Mouse (Mus musculus): ENCODE data around the gene Tbc1d16.
A peak's percentile ranks its signal among the peaks of the same experiment; 100 is the strongest.

The Tbc1d16 gene

GRCm38 (mm10) chr11:119237007-119237406, 8.7 kb upstream of the Tbc1d16 start:
- DNase-seq (ENCODE audit: low spot score in 2 of 2), result no peak

GRCm38 (mm10) chr11:119236354-119236753, 8.1 kb upstream of the Tbc1d16 start:
- no peak for DNase-seq (ENCODE audit: low spot score in 2 of 2)

GRCm38 (mm10) chr11:119235596-119235995, 7.3 kb upstream of the Tbc1d16 start:
- peak; percentile 35 to 45 for DNase-seq (ENCODE audit: low spot score in 2 of 2)

DNA sequence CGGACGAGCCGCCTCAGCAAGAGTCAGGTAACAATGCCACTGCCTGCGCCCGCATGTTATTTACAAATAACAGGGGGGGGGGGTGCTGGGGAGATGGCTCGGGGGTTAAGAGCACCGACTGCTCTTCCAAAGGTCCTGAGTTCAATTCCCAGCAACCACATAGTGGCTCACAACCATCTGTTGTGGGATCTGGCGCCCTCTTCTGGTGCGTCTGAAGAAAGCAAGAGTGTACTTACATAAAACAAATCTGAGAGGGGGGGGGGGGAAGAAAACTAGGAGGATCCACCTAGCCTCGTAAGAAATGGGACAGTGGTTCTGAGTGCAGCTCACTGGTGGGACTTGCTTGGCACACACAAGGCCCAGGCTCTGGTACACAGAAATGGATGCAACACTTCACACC, 6.5 kb upstream of the Tbc1d16 start:
- DNase-seq (ENCODE audit: low spot score in 2 of 2), result no peak

- peak; percentile 68 to 79 for DNase-seq (ENCODE audit: low spot score in 2 of 2)
Observed at GRCm38 (mm10) chr11:119228846-119229626, 737 bp upstream of the Tbc1d16 start.

DNA sequence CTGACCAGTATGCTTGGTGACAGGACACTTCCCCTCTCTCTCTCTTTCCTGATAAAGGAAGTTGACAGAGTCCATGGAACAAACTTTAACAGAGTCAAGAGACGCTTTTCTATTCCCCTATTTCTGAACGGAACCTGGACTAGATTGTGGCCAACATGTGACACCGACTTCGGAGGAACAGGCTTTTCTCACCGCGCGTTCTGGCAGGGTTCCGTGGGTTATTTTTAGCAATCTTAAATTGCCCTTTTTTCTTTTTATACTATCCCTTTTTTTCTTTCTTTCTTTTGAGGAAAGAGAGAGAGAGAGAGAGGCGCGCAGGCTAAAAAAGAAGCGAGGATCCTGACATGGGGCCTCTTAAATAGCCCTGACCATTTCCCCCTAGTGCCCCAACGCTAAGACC, 708 bp downstream of the Tbc1d16 start:
- DNase-seq (ENCODE audit: low spot score in 2 of 2), result no peak

- no peak for DNase-seq (ENCODE audit: low spot score in 2 of 2)
Observed at GRCm38 (mm10) chr11:119225634-119226033, 2.7 kb downstream of the Tbc1d16 start.

DNA sequence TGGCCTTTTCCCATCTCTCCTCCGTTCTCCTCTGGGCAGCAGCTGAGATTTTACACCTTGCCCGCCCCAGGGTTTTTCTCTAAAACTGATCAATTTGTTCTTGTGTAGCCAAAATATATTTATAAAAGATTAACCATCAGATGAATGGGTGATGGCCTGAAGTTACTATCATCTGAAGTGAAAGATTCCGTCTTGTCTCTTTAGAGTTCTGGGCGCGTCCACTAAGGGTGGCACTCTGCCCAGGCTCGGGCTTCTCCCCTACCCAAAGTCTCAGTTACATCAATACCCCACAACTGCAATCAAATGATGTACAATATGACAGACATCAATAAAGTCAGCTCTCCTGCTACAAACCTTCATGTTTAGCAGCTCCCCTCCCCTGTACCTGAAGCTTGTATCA, 3.4 kb downstream of the Tbc1d16 start:
- no peak for DNase-seq (ENCODE audit: low spot score in 2 of 2)

DNA sequence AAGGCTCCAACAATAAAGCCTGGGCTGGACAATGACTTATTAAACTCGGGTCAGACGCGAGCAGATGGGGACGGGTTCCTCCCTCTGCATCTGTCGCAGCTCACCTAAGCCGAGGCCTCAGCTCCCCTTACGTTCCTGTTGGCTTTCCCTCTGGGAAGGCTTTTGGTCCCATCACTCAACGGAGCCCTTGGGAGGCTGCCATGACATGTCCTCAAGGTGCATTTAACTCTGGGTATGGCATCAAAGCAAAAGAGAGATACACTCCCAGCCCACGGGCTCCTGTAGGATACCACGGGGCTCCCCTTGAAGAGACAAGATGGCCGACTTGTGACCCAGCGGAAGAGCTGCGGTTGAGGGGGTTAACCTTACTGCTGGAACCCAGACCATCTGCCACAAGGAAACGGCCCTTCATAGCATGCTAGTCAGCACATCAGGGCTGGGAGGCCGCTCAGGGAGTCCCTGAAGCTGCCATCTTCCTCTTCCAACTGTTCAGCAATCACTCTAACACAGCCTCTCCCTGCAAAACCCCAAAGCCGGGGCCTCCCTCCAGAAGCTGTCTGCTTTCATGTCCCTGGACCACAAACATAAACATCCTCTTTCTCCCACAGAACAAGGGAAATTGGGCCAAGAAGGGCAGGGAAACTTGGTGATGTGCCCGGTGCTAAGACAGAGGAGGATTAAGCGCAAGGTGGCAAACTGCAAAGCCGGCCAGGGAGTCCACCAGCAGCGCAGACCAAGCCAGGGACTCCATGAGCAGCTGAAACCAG, 5.0 kb downstream of the Tbc1d16 start:
- DNase-seq (ENCODE audit: low spot score in 2 of 2), result no peak

DNA sequence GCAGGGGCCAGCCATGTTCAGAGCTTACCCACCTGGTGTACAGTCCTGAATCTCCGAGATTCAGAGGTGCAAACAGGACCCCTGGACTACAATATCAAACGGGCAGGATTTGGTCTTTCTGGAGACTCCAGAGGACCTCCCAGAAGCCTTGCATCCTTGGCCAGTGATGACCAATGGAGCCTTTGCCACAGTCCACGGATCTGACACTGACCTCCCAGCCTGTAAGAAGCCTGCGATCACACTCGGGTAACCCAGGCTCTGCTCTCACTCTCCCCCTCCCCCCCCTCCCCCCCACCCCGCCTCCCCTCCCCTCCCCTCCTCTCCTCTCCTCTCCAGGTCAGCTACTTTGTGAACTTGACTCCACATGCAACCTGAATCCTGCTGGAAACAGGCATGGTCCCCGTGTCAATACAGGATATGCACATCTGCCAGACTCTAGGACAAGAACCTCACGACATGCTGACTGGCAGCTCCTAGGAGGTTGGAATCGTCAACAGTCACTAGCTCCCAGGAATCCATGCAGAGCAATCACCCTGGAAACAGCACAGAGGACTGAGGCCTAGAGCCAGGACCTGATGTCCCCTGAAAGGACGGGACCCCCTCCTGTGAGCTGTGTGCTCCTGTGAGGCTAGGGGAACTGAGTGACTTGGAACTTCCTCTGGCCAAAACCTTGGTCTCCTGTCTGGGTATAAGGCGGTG, 6.3 kb downstream of the Tbc1d16 start:
- no peak for DNase-seq (ENCODE audit: low spot score in 2 of 2)

- peak; percentile 58 to 72 for DNase-seq (ENCODE audit: low spot score in 2 of 2)
Observed at GRCm38 (mm10) chr11:119219816-119220465, 8.4 kb downstream of the Tbc1d16 start.

DNA sequence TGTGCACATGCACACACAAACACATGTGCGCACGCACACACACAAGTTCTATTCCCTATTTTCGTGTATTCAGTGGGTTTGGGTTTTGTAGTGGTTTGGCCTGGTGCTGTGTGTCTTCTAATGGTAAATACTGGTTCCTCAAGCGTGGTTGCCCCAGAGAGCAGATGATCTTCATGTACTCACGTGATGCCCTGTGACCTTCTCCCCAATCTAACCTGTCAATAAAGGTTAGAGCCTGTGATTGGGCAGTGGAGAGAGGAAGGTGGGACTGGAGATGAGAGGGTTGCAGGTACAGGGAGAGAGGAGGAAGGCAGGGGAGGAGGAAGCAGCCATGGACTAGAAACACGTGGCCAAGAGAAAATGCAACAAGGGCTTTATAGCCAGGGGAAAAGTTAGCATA, 10.4 kb downstream of the Tbc1d16 start:
- no peak for DNase-seq (ENCODE audit: low spot score in 2 of 2)

GRCm38 (mm10) chr11:119215905-119216507, 12.3 kb downstream of the Tbc1d16 start:
- no peak for DNase-seq (ENCODE audit: low spot score in 2 of 2)

DNA sequence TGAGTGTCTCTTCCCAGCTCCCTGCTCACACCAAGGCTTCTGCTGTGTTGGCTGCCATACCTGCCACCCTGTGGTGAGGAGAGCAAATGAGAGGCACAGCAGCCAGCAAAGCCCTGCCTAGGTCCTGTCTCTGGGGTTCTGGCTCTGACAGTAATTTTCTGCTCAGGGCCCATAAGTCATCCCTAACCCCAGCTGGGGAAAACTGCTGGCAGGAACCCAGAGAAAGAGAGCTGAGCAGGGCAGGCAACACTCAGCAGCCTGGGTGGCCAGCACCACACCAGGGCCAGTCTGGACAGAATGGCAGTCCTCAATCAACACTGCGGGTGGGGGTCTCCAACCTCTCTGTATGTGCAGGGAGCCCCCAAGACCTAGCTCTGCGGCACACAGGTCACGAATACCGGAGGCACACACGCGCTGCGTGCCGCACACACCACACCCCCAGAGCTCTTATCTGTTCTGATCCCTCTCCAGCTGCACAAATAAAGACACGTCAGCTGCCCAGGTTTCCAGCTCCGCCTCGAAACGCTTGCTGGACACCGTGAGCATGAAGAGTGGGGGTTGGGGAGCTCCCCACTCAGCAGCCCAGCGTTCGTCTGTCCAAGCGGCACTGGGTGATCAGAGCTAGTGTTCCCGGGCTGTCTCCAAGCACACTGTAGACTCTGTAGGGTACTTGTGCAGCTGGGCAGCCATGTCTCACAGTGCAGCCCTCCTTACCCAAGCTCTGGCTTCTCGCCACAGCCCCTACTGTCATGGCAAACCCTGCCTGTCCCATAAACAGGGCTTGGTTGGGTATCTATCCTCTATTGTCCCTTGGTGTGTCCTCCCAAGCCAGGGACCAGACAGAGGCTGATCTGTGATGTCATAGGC, 13.0 kb downstream of the Tbc1d16 start:
- DNase-seq (ENCODE audit: low spot score in 2 of 2), result no peak

DNA sequence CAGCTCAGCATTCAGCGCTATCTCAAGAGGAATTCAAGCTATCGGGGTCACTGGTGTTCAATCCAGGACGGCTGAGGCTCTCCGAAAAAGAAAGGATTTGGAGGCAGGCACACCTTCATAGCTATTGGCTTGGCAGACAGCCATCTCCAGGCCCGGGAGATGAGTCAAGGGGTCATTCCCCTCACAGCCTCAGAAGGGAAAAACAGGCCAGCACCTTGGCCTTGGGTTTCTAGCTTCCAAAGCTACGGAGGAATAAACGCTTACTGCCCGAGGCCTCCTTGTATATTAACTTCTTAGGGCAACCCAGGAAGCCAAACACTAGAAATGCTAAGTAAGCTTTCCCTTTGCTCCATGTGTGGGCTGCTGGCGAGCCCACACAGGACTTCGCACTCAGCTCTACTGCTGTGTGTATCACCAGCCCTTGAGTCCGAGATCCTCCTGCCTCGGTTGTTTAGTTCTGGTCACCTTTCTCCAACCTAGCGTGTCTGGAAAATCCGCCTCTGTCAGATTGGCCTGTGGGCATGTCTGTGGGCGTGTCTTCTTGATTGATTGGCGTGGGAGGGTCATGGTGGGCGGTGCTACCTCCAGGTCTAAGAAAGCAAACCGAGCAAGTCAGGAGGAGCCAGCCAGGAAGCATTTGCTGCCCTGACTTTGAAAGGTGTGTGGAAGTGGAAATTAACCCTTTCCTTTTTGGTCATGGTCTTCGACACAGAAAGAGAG, 15.0 kb downstream of the Tbc1d16 start:
- DNase-seq (ENCODE audit: low spot score in 2 of 2), result no peak

GRCm38 (mm10) chr11:119211604-119212309, 16.5 kb downstream of the Tbc1d16 start:
- DNase-seq (ENCODE audit: low spot score in 2 of 2), result peak in 1 of 2 experiments; percentile 45

DNA sequence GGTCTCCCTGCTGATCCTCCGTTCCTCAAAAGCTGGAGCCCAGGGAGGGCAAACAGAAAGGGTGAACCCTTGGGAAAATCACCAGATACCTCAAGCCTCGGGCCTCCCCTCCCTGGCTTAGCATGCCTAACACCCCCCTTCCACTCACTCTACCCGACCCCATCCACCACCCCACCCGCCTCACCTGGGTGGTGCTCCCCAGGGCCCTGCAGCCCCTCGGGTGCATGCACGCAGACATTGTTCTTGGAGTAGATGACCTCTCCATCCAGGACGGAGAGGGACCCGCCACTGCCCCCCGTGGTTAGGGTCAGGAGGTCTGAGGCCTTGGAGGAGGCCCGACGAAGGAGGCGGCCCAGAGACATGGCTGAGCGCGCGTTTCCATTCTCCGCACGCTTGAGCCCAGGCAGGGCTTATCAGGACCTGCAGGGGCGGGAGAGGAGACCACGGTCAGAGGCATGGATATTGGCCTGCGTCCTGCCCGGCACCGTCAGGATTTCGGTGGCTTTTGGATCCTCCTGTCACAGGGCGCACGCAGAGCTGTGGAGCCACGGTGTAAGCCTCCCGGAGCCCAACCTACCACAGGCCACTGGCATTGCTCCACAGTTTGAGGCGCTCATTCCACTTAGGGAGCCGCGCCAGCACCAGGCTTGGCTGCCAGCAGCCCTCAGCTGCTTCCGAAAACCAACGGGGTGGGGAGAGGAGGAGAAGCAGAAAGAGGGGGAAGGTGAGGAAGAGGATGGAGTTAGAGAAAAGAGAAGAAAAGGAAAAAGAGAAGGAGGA, 17.8 kb downstream of the Tbc1d16 start:
- peak; percentile 59 to 63 for DNase-seq (ENCODE audit: low spot score in 2 of 2)

DNA sequence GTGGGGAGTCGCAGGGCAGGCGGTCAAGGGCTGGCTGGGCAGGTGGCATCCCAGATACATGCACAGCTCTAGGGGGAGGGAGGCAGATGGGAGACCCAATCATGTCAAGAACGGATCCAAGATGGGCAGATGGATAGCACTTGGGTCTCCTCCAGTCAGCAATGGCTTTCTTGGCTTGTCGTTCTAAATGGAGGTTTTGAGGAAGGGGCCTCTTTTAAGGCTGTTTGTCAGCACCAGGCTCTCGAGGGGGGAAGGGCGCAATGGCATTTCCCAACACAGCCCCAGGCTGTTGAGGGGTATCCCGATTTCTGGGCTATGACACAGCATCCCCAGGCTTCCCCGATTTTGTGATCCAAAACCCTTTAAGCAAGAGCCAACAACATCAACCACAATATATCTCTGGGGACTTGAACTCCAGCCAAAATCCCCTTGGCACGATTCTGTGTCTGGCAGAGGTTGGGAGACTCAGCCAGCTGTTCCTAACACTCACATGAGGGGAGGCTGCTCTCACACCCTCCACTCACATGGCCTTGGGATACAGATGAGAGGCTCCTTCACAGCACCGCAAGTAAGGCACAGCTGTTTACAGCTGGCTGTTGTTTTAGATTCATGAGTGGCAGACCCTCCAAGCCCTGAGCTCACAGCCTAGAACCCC, 18.8 kb downstream of the Tbc1d16 start:
- no peak for DNase-seq (ENCODE audit: low spot score in 2 of 2)

Measured in right cerebral cortex, adult 2 months (tissue).